Mouse (Mus musculus) megakaryocyte, adult 5-6 weeks (primary cell): ENCODE measurements around the gene Wnk1. TPM values are rescaled to one million over a fixed set of nuclear protein-coding genes. Genes with fewer than 3 reads are reported as not detected.
A peak's percentile ranks its signal among the peaks of the same experiment; 100 is the strongest.

Experiments
- ATAC-seq: 2 replicates; pipeline ENCODE4 v1.8.0; 2016; ENCODE audit warnings: mild to moderate bottlenecking, inconsistent platforms; ENCODE audit not compliant: poor library complexity, severe bottlenecking
- total RNA-seq, 2 experiments: library from RNA; stranded (forward) in 1 of 2; stranded (reverse) in 1 of 2; fragments of 153-499, 151-499 nt in 1 of 2; fragments of 221-1000, 200-1000 nt in 1 of 2; gene quantifications; 2 replicates each; pipeline versions ENCODE4 v1.2.3 to v1.2.4; 2015 to 2017

Gene Wnk1
- total RNA-seq, 2 experiments from 2014 or later = 206 to 247 TPM

- peak; percentile 64 for ATAC-seq
Measured at GRCm38 (mm10) chr6:119915710-119916109, 122.8 kb downstream of the Wnk1 start.

GRCm38 (mm10) chr6:119912046-119912445 is 126.4 kb downstream of the Wnk1 start:
- peak; percentile 17; the same call in 1 of the 2 replicates for ATAC-seq

- ATAC-seq = no peak
Measured at GRCm38 (mm10) chr6:119905461-119905860, 133.0 kb downstream of the Wnk1 start.

GRCm38 (mm10) chr6:119903081-119903789 is 135.2 kb downstream of the Wnk1 start:
- ATAC-seq = no peak

DNA sequence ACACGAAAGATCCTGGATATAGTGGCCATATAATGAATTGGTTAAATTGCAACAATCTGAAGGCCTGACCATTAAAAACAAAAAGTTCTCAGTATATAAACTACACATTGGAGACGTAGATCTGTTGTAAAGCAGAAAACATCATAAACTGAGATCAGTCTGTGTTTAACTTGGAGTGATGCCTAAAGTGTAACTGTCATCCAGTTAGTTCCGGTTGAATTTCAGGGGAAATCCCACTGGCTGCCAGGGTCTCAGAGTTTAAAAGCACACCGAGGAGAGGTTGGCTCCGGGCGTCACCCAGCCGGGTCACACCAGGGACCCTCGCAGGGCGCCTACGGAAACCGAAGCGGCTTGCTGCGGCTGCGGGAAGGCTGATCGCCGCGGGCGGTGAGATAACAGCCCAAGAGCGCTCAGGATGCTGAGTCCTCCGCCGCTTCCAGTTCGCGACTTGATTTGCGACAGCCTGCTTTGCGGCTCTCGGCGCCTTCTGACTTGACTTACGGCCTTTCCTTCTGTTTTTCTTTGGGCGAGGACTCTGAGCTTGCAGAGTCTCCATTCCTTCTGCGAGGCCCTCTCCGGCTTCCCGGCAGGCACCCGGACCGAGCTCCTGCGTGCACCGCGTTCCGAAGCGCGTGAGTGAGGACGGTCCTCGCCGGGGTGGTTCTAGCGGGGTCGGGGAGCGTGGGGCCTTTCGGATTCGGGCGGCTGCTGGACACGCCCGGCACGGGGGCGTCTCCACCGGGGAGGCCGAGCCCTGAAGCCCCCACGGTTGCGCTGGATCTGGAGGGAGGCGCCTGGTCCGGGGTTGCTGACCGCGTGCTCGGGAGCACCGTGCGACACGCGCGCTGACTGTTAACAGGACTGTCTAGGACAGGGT is 136.0 kb downstream of the Wnk1 start, which contains the start of gene Rad52:
Rad52 (plus strand) TSS at position 495 of the 877 bp plus-strand sequence.
- ATAC-seq = peak; percentile 97

DNA sequence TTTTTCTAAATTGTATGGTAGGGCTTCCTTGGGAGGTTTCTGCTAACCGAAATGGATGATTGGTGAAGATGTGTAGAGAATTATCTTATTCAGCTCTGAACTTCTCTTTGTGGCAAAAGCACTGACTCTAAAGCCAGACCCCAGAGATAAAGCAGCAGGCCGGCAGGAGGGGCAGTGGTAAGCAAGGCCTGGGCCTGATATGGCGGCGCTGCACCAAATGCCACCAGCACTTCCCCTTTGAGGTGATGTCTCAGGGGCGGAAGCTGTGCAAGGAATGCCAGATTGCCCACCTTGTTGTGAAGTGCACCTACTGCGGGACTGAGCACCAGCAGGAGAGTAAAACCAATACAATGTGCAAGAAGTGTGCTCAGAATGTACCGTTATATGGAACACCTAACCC is 145.8 kb downstream of the Wnk1 start:
- ATAC-seq = peak; percentile 72

DNA sequence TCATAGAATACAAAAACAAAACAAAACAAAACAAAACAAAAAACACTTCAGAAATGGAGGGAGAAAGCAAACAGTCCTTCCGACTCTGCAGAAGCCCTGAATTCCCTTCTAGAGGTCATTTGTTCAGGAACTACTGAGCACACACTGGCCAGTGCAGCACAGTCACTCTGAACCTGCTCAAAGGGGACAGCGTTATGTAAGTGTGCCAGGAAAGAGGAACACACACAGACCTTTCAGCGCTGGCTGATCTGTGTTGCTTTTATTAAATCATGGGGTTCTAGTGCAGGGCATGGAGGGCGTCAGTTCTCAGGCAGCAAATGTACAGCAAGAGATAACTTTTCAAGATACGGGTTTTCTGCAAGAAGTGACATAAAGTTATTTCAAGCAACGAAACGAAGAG is 155.3 kb downstream of the Wnk1 start:
- ATAC-seq = 0 out of 2 replicates have a peak, but pooled peaks have one; percentile 47

Other genes starting within 250 kb of the Wnk1 start
- gene Erc1, start 190.5 kb downstream of the Wnk1 start, total RNA-seq (2015) = 1.0 and 1.3 TPM in 2 replicates
- 2.1 and 5.2 TPM in 2 replicates for gene Erc1, start 190.5 kb downstream of the Wnk1 start, total RNA-seq (2017)
- gene Rad52, start 136.0 kb downstream of the Wnk1 start, total RNA-seq (2015) = 19.2 and 19.9 TPM in 2 replicates
- 12.4 and 13.2 TPM in 2 replicates for gene Rad52, start 136.0 kb downstream of the Wnk1 start, total RNA-seq (2017)
- not detected in 2 replicates for gene Ninj2, start 54.7 kb upstream of the Wnk1 start, total RNA-seq (2015)
- not detected in 2 replicates for gene Ninj2, start 54.7 kb upstream of the Wnk1 start, total RNA-seq (2017)